Mouse (Mus musculus): ENCODE measurements at regions not wholly inside any gene's neighbourhood (a gene's known extent, or its start where the extent isn't known, plus 50 kb on each side); places are given as distances from the start of the nearest gene placed in this dataset.

DNA sequence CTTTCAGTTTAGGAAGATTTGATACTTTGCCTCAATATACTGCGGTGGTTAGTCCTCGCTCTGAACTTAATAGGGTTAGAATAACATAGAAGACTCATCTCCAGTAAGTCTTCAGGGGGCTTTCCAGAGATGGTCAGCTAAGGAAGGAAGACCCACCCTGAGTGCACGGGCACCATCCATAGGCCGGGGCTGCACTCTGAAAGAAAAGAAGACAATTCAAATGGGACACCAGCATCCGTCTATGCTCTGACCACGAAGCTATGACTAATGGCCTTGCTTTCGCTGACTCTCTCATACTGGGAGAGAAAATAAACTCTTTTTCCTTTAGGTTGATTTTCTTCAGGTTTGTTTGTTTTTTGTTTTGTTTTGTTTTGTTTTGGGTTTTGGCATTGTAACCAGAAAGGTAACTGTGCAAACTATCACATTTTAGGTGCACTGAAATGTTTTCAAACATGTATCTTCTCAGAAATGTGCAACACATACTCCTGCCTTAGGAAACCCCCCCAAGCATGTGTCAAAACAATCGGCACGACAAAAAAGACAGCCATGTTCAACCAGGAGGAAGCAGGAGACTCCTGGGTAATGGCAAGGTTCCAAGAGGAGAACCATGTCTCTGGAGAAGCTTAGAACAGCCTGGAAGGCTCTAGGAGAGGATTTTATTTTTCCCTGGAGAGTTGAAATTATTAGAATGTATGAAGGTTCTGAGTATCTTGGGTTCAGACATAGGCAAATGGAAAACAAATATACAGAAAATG lies 58.4 kb upstream of the Med4 start:
- TF ChIP-seq CTCF (IDR thresholded peaks at IDR 0.05; ENCODE audit: low read depth, low read length) (no peak), POLR2A (IDR thresholded peaks at IDR 0.05; ENCODE audit: insufficient read depth, low read length) (no peak)

Data from ES-Bruce4 (cell line).